Mouse (Mus musculus) kidney, embryonic 16.5 days (tissue): ENCODE measurements around the gene Kcnb1. TPM values are rescaled to one million over a fixed set of nuclear protein-coding genes. Genes with fewer than 3 reads are reported as not detected.

Experiments
- ATAC-seq: fragments of 200-750 bp; cut with Nextera tagmentation; 2 replicates; pipeline ENCODE4 v1.8.0; 2017; ENCODE audit warnings: moderate TSS enrichment; ENCODE audit not compliant: low FRiP score, low TSS enrichment
- H3K27ac ChIP-seq: fragments of 300-500 bp; sonication (generic); 2 replicates; pipeline ENCODE4 v1.5.1; 2014; ENCODE audit warnings: low read length
- H3K27me3 ChIP-seq: fragments of 300-500 bp; sonication (generic); 2 replicates; pipeline ENCODE4 v1.6.1; 2014; ENCODE audit warnings: low read length, control low read depth, mixed read lengths; ENCODE audit not compliant: insufficient read depth
- H3K36me3 ChIP-seq: fragments of 300-500 bp; sonication (generic); 2 replicates; pipeline ENCODE4 v1.6.1; 2014; ENCODE audit warnings: low read length, control low read depth, mixed read lengths; ENCODE audit not compliant: insufficient read depth
- H3K4me1 ChIP-seq: fragments of 300-500 bp; sonication (generic); 2 replicates; pipeline ENCODE4 v1.6.1; 2014; ENCODE audit warnings: low read length, control low read depth, mixed read lengths; ENCODE audit not compliant: insufficient read depth
- H3K4me2 ChIP-seq: fragments of 300-500 bp; sonication (generic); replicated peaks from 2 replicates; pipeline ENCODE4 v1.6.1; 2014; ENCODE audit warnings: low read depth, low read length
- H3K4me3 ChIP-seq: fragments of 300-500 bp; sonication (generic); 2 replicates; pipeline ENCODE4 v1.5.1; 2014; ENCODE audit warnings: mild to moderate bottlenecking, low read length
- H3K9ac ChIP-seq: fragments of 300-500 bp; sonication (generic); replicated peaks from 2 replicates; pipeline ENCODE4 v1.6.1; 2014; ENCODE audit warnings: low read length
- H3K9me3 ChIP-seq: fragments of 300-500 bp; sonication (generic); 2 replicates; pipeline ENCODE4 v1.6.1; 2016; ENCODE audit warnings: low read length, control low read depth
- WGBS: fragments of 180-500 bp; shearing (Covaris S2); extraction: QIAGEN DNeasy Blood & Tissue Kit; methylation state at CpG from one replicate; pipeline ENCODE4 v1.1.7; 2014; 5-methylcytosine and 5-hydroxymethylcytosine counted together
- polyA plus RNA-seq: library from polyadenylated mRNA; unstranded; fragments of >200 nt; fragmentation: Nextera tagmentation; extraction: Ambion mirVana; gene quantifications from 2 replicates; pipeline ENCODE4 v1.2.1, GENCODE M21; 2015

Kcnb1 gene
- polyA plus RNA-seq, 1 experiment from 2014 or later, result 1.1 TPM

GRCm38 (mm10) chr2:167080387-167080786 is 109.6 kb downstream of the Kcnb1 start:
- no peaks in the 10 kb centered on the region for H3K36me3 ChIP-seq
- H3K9ac ChIP-seq, result no peak overlapping the region
- no peaks in the 10 kb centered on the region for H3K27me3 ChIP-seq
- H3K4me3 ChIP-seq, result no peak overlapping the region
- no peak for ATAC-seq
- no peak overlapping the region for H3K4me2 ChIP-seq
- 77% methylated on average over 3 of the region's 3 CpGs for WGBS
- no peaks in the 10 kb centered on the region for H3K9me3 ChIP-seq
- H3K4me1 ChIP-seq, result peaks cover 25% of the 10 kb centered on the region
- no peak overlapping the region for H3K27ac ChIP-seq

GRCm38 (mm10) chr2:167079535-167080257 is 110.3 kb downstream of the Kcnb1 start:
- Histone ChIP-seq H3K36me3 (no peaks in the 10 kb centered on the region), H3K27me3 (no peaks in the 10 kb centered on the region), H3K4me2 (no peak overlapping the region), H3K4me1 (peaks cover 25% of the 10 kb centered on the region), H3K9me3 (no peaks in the 10 kb centered on the region), H3K27ac (no peak overlapping the region), H3K4me3 (no peak overlapping the region), H3K9ac (no peak overlapping the region)
- 36% methylated on average over 18 of the region's 18 CpGs for WGBS
- no peak for ATAC-seq

GRCm38 (mm10) chr2:167078931-167079495 is 110.9 kb downstream of the Kcnb1 start:
- Histone ChIP-seq H3K4me3 (no peak overlapping the region), H3K9ac (no peak overlapping the region), H3K36me3 (no peaks in the 10 kb centered on the region), H3K4me2 (no peak overlapping the region), H3K27ac (no peak overlapping the region), H3K9me3 (no peaks in the 10 kb centered on the region), H3K4me1 (peaks cover 25% of the 10 kb centered on the region), H3K27me3 (no peaks in the 10 kb centered on the region)
- 45% methylated on average over 9 of the region's 9 CpGs for WGBS
- 0 out of 2 replicates have a peak, but pooled peaks have one; percentile 9 for ATAC-seq

- no peaks in the 10 kb centered on the region for H3K27me3 ChIP-seq
- 0 out of 2 replicates have a peak overlapping the region, but pooled peaks have one; percentile 14 for H3K4me2 ChIP-seq
- peaks cover 25% of the 10 kb centered on the region for H3K4me1 ChIP-seq
- H3K9me3 ChIP-seq, result no peaks in the 10 kb centered on the region
- ATAC-seq, result no peak
- no peak overlapping the region for H3K27ac ChIP-seq
- H3K9ac ChIP-seq, result no peak overlapping the region
- H3K4me3 ChIP-seq, result no peak overlapping the region
- H3K36me3 ChIP-seq, result no peaks in the 10 kb centered on the region
- WGBS, result 26% methylated on average over 7 of the region's 7 CpGs
Observed at GRCm38 (mm10) chr2:167078486-167078885, 111.5 kb downstream of the Kcnb1 start.

GRCm38 (mm10) chr2:167077199-167077962 is 112.6 kb downstream of the Kcnb1 start:
- H3K36me3 ChIP-seq, result no peaks in the 10 kb centered on the region
- peaks cover 25% of the 10 kb centered on the region for H3K4me1 ChIP-seq
- no peak overlapping the region for H3K9ac ChIP-seq
- no peak for ATAC-seq
- no peaks in the 10 kb centered on the region for H3K27me3 ChIP-seq
- no peak overlapping the region for H3K4me3 ChIP-seq
- 78% methylated on average over 11 of the region's 11 CpGs for WGBS
- no peaks in the 10 kb centered on the region for H3K9me3 ChIP-seq
- H3K4me2 ChIP-seq, result no peak overlapping the region
- H3K27ac ChIP-seq, result no peak overlapping the region

GRCm38 (mm10) chr2:167076759-167077158 is 113.2 kb downstream of the Kcnb1 start:
- Histone ChIP-seq H3K4me1 (peaks cover 19% of the 10 kb centered on the region), H3K4me3 (no peak overlapping the region), H3K27ac (no peak overlapping the region), H3K9ac (no peak overlapping the region), H3K4me2 (no peak overlapping the region), H3K27me3 (no peaks in the 10 kb centered on the region), H3K9me3 (no peaks in the 10 kb centered on the region), H3K36me3 (no peaks in the 10 kb centered on the region)
- ATAC-seq, result no peak
- 92% methylated on average over 2 of the region's 2 CpGs for WGBS

- H3K9ac ChIP-seq, result no peak overlapping the region
- 93% methylated on average over 4 of the region's 4 CpGs for WGBS
- H3K4me2 ChIP-seq, result no peak overlapping the region
- no peak for ATAC-seq
- H3K27ac ChIP-seq, result no peak overlapping the region
- H3K4me1 ChIP-seq, result peaks cover 15% of the 10 kb centered on the region
- H3K4me3 ChIP-seq, result no peak overlapping the region
- no peaks in the 10 kb centered on the region for H3K36me3 ChIP-seq
- H3K27me3 ChIP-seq, result no peaks in the 10 kb centered on the region
- no peaks in the 10 kb centered on the region for H3K9me3 ChIP-seq
Observed at GRCm38 (mm10) chr2:167076352-167076751, 113.6 kb downstream of the Kcnb1 start.

GRCm38 (mm10) chr2:167074587-167074986 is 115.4 kb downstream of the Kcnb1 start:
- Histone ChIP-seq H3K4me3 (no peak overlapping the region), H3K27ac (no peak overlapping the region), H3K4me2 (no peak overlapping the region), H3K9ac (no peak overlapping the region), H3K9me3 (no peaks in the 10 kb centered on the region), H3K4me1 (peaks cover 15% of the 10 kb centered on the region), H3K36me3 (no peaks in the 10 kb centered on the region), H3K27me3 (no peaks in the 10 kb centered on the region)
- ATAC-seq, result no peak
- WGBS, result 90% methylated on average over 5 of the region's 5 CpGs

GRCm38 (mm10) chr2:167071641-167072601 is 118.0 kb downstream of the Kcnb1 start:
- H3K4me1 ChIP-seq, result 0 out of 2 replicates have a peak, but pooled peaks cover 5% of the 10 kb centered on the region
- H3K9me3 ChIP-seq, result no peaks in the 10 kb centered on the region
- H3K4me3 ChIP-seq, result peak overlapping the region; percentile 60
- H3K4me2 ChIP-seq, result peak overlapping the region; percentile 78
- ATAC-seq, result peak; percentile 96
- H3K36me3 ChIP-seq, result no peaks in the 10 kb centered on the region
- peak overlapping the region; percentile 65 for H3K27ac ChIP-seq
- H3K27me3 ChIP-seq, result no peaks in the 10 kb centered on the region
- WGBS, result 6% methylated on average over 22 of the region's 22 CpGs
- H3K9ac ChIP-seq, result peak overlapping the region; percentile 74
